Mouse (Mus musculus): ENCODE results near the gene Plekha5. TPM values are rescaled to one million over a fixed set of nuclear protein-coding genes. Genes with fewer than 3 reads are reported as not detected.
"Not testable (repeated sequence)": the region's sequence is repeated elsewhere in the genome, so short reads cannot be mapped to it uniquely, and the experiment has no call there.

Plekha5 gene
- polyA plus RNA-seq, 1 experiment: not detected

GRCm38 (mm10) chr6:140598516-140598915, 174.7 kb downstream of the Plekha5 start:
- H3K4me3 ChIP-seq (ENCODE audit: insufficient read depth, low read depth, low read length): no peak overlapping the region
- TF ChIP-seq CTCF (IDR thresholded peaks at IDR 0.05; ENCODE audit: insufficient read depth, low read depth, low read length): no peak
- TF ChIP-seq POLR2A (IDR thresholded peaks at IDR 0.05; ENCODE audit: insufficient read depth, low read depth, low read length): no peak
- WGBS: 87% methylated on average over 9 of the region's 9 CpGs

GRCm38 (mm10) chr6:140599337-140599736, 175.5 kb downstream of the Plekha5 start:
- no peak for TF ChIP-seq CTCF (IDR thresholded peaks at IDR 0.05; ENCODE audit: insufficient read depth, low read depth, low read length)
- no peak for TF ChIP-seq POLR2A (IDR thresholded peaks at IDR 0.05; ENCODE audit: insufficient read depth, low read depth, low read length)
- no peaks in the 10 kb centered on the region for H3K4me1 ChIP-seq (ENCODE audit: control insufficient read depth, insufficient read depth, low read length)
- WGBS: 87% methylated on average over 5 of the region's 5 CpGs
- H3K4me3 ChIP-seq (ENCODE audit: insufficient read depth, low read depth, low read length): no peak overlapping the region
- H3K27ac ChIP-seq (ENCODE audit: insufficient read depth, low read depth, low read length): no peak overlapping the region

More at GRCm38 (mm10) chr6:140598516-140598915, 174.7 kb downstream of the Plekha5 start:
- H3K27ac ChIP-seq (ENCODE audit: insufficient read depth, low read depth, low read length): no peak overlapping the region
- peaks cover 3% of the 10 kb centered on the region for H3K4me1 ChIP-seq (ENCODE audit: control insufficient read depth, insufficient read depth, low read length)

- H3K27ac ChIP-seq (ENCODE audit: insufficient read depth, low read depth, low read length); H3K4me3 ChIP-seq (ENCODE audit: insufficient read depth, low read depth, low read length); H3K4me1 ChIP-seq (ENCODE audit: control insufficient read depth, insufficient read depth, low read length): not testable (repeated sequence)
- WGBS: 96% methylated on average over 8 of the region's 8 CpGs
Measured at GRCm38 (mm10) chr6:140600671-140601070, 176.8 kb downstream of the Plekha5 start.

GRCm38 (mm10) chr6:140601175-140601574, 177.3 kb downstream of the Plekha5 start:
- Histone ChIP-seq H3K27ac (ENCODE audit: insufficient read depth, low read depth, low read length) (no peak overlapping the region), H3K4me3 (ENCODE audit: insufficient read depth, low read depth, low read length) (no peak overlapping the region), H3K4me1 (ENCODE audit: control insufficient read depth, insufficient read depth, low read length) (peaks cover under 1% of the 10 kb centered on the region; the same call in 1 of the 2 replicates)
- TF ChIP-seq CTCF (IDR thresholded peaks at IDR 0.05; ENCODE audit: insufficient read depth, low read depth, low read length) (no peak), POLR2A (IDR thresholded peaks at IDR 0.05; ENCODE audit: insufficient read depth, low read depth, low read length) (no peak)
- 95% methylated on average over 4 of the region's 4 CpGs for WGBS

- TF ChIP-seq POLR2A (IDR thresholded peaks at IDR 0.05; ENCODE audit: insufficient read depth, low read depth, low read length): no peak
- TF ChIP-seq CTCF (IDR thresholded peaks at IDR 0.05; ENCODE audit: insufficient read depth, low read depth, low read length): no peak
- no peak overlapping the region for H3K27ac ChIP-seq (ENCODE audit: insufficient read depth, low read depth, low read length)
- WGBS: 33% methylated on average over 8 of the region's 8 CpGs
- no peak overlapping the region for H3K4me3 ChIP-seq (ENCODE audit: insufficient read depth, low read depth, low read length)
- peaks cover 3% of the 10 kb centered on the region; the same call in 1 of the 2 replicates for H3K4me1 ChIP-seq (ENCODE audit: control insufficient read depth, insufficient read depth, low read length)
Measured at GRCm38 (mm10) chr6:140603228-140603944, 179.5 kb downstream of the Plekha5 start.

GRCm38 (mm10) chr6:140605173-140605572, 181.3 kb downstream of the Plekha5 start:
- 71% methylated on average over 5 of the region's 5 CpGs for WGBS
- H3K4me3 ChIP-seq (ENCODE audit: insufficient read depth, low read depth, low read length); H3K4me1 ChIP-seq (ENCODE audit: control insufficient read depth, insufficient read depth, low read length); H3K27ac ChIP-seq (ENCODE audit: insufficient read depth, low read depth, low read length): not testable (repeated sequence)

- TF ChIP-seq CTCF (IDR thresholded peaks at IDR 0.05; ENCODE audit: insufficient read depth, low read depth, low read length) (no peak), POLR2A (IDR thresholded peaks at IDR 0.05; ENCODE audit: insufficient read depth, low read depth, low read length) (no peak)
- WGBS: 79% methylated on average over 3 of the region's 3 CpGs
- H3K27ac ChIP-seq (ENCODE audit: insufficient read depth, low read depth, low read length): no peak overlapping the region
Measured at GRCm38 (mm10) chr6:140605732-140606131, 181.9 kb downstream of the Plekha5 start.

GRCm38 (mm10) chr6:140606534-140606933, 182.7 kb downstream of the Plekha5 start:
- WGBS: 66% methylated on average over 10 of the region's 10 CpGs
- H3K4me3 ChIP-seq (ENCODE audit: insufficient read depth, low read depth, low read length): no peak overlapping the region
- H3K4me1 ChIP-seq (ENCODE audit: control insufficient read depth, insufficient read depth, low read length): peaks cover 3% of the 10 kb centered on the region; the same call in 1 of the 2 replicates
- no peak for TF ChIP-seq CTCF (IDR thresholded peaks at IDR 0.05; ENCODE audit: insufficient read depth, low read depth, low read length)
- TF ChIP-seq POLR2A (IDR thresholded peaks at IDR 0.05; ENCODE audit: insufficient read depth, low read depth, low read length): no peak
- no peak overlapping the region for H3K27ac ChIP-seq (ENCODE audit: insufficient read depth, low read depth, low read length)

More at GRCm38 (mm10) chr6:140605732-140606131, 181.9 kb downstream of the Plekha5 start:
- Histone ChIP-seq H3K4me3 (ENCODE audit: insufficient read depth, low read depth, low read length) (no peak overlapping the region), H3K4me1 (ENCODE audit: control insufficient read depth, insufficient read depth, low read length) (peaks cover 3% of the 10 kb centered on the region; the same call in 1 of the 2 replicates)

GRCm38 (mm10) chr6:140608666-140609065, 184.8 kb downstream of the Plekha5 start:
- Histone ChIP-seq H3K4me3 (ENCODE audit: insufficient read depth, low read depth, low read length) (no peak overlapping the region), H3K4me1 (ENCODE audit: control insufficient read depth, insufficient read depth, low read length) (peaks cover 3% of the 10 kb centered on the region; the same call in 1 of the 2 replicates), H3K27ac (ENCODE audit: insufficient read depth, low read depth, low read length) (no peak overlapping the region)
- no peak for TF ChIP-seq POLR2A (IDR thresholded peaks at IDR 0.05; ENCODE audit: insufficient read depth, low read depth, low read length)
- TF ChIP-seq CTCF (IDR thresholded peaks at IDR 0.05; ENCODE audit: insufficient read depth, low read depth, low read length): no peak
- WGBS: 96% methylated on average over 6 of the region's 6 CpGs

All from olfactory bulb, adult 2 months (tissue).